Mouse (Mus musculus): Measurements from ENCODE around the gene Cdkn2d. TPM values are rescaled to one million over a fixed set of nuclear protein-coding genes. Genes with fewer than 3 reads are reported as not detected.
"Not testable (repeated sequence)": the region's sequence is repeated elsewhere in the genome, so short reads cannot be mapped to it uniquely, and the experiment has no call there.

Gene Cdkn2d
- polyA plus RNA-seq, 1 experiment from 2014 or later: 80.3 TPM

DNA sequence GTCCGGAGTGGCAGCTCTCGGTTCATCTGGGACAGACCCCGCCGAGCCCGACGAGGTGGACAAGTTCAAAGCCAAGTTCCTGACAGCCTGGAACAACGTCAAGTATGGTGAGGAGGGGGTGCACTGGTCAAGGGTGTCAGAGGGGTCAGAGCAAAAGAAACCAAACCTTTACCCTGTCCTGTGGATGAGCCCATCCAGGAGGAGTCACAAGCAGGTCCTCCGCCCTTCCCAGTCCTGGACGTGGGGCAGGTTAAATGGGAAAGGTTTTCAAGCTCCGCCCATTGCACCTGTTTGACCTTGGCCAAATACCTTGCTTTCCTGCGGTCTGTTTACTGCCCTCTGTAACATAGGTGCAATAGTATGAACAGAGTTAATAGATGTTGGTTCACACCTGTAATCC lies 25.6 kb downstream of the Cdkn2d start:
- Histone ChIP-seq H3K4me3 (ENCODE audit: low read depth, low read length) (peak overlapping the region; percentile 81), H3K9ac (ENCODE audit: low read depth, low read length) (peak overlapping the region; percentile 86), H3K4me2 (replicated peaks; ENCODE audit: low read depth, low read length) (peak overlapping the region; percentile 85), H3K27ac (ENCODE audit: low read depth, low read length) (peak overlapping the region; percentile 39; the same call in 1 of the 2 replicates), H3K9me3 (ENCODE audit: control insufficient read depth, low read length) (no peaks in the 10 kb centered on the region), H3K4me1 (replicated peaks; ENCODE audit: control insufficient read depth, insufficient read depth, low read length) (peaks cover 8% of the 10 kb centered on the region), H3K36me3 (ENCODE audit: control insufficient read depth, insufficient read depth, low read length) (no peaks in the 10 kb centered on the region), H3K27me3 (ENCODE audit: control insufficient read depth, insufficient read depth, low read length) (no peaks in the 10 kb centered on the region)
- 5% methylated on average over 11 of the region's 11 CpGs for WGBS
- ATAC-seq (ENCODE audit: low FRiP score): peak; percentile 47
- no peak for DNase-seq (ENCODE audit: low spot score)

DNA sequence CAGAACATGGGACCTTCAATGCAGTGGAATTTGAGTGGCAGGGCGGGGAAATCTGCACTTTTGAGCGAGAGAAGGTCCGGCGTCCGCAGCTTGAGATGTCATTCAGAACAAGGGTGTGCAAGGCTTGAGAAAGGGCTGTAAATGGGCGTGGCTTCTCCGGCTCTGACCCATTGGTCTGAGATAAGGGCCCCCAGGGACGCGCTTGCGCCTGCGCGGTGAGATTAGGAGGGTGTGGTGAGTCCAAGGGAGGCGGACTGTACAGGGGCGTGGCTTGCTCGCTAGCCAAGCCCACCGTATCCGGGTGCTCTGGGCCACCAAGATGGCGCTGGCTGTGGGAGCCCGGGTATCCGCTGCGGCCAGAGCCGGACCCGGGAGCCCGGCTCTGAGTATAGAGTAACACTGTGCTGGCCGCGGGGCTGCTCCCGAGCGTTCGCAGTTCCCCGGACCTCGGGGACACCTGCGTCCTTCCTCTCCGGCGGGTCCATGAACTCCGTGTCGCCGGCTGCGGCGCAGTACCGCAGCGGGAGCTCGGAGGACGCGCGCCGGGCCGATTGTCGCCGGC lies 26.1 kb downstream of the Cdkn2d start, which contains the start of gene Atg4d:
Atg4d (plus strand) TSS at position 294 of the 562 bp plus-strand sequence.
- peak; percentile 98 for ATAC-seq (ENCODE audit: low FRiP score)
- DNase-seq (ENCODE audit: low spot score): peak; percentile 100
- under 1% methylated on average over 43 of the region's 49 CpGs for WGBS
- Histone ChIP-seq H3K27me3 (ENCODE audit: control insufficient read depth, insufficient read depth, low read length) (no peaks in the 10 kb centered on the region), H3K4me1 (replicated peaks; ENCODE audit: control insufficient read depth, insufficient read depth, low read length) (peaks cover 8% of the 10 kb centered on the region), H3K36me3 (ENCODE audit: control insufficient read depth, insufficient read depth, low read length) (no peaks in the 10 kb centered on the region), H3K27ac (ENCODE audit: low read depth, low read length) (peak within 1 kb of the TSS; percentile 65), H3K4me3 (ENCODE audit: low read depth, low read length) (peak within 1 kb of the TSS; percentile 81), H3K9me3 (ENCODE audit: control insufficient read depth, low read length) (no peaks in the 10 kb centered on the region), H3K4me2 (replicated peaks; ENCODE audit: low read depth, low read length) (peak within 1 kb of the TSS; percentile 85), H3K9ac (ENCODE audit: low read depth, low read length) (peak within 1 kb of the TSS; percentile 86)

DNA sequence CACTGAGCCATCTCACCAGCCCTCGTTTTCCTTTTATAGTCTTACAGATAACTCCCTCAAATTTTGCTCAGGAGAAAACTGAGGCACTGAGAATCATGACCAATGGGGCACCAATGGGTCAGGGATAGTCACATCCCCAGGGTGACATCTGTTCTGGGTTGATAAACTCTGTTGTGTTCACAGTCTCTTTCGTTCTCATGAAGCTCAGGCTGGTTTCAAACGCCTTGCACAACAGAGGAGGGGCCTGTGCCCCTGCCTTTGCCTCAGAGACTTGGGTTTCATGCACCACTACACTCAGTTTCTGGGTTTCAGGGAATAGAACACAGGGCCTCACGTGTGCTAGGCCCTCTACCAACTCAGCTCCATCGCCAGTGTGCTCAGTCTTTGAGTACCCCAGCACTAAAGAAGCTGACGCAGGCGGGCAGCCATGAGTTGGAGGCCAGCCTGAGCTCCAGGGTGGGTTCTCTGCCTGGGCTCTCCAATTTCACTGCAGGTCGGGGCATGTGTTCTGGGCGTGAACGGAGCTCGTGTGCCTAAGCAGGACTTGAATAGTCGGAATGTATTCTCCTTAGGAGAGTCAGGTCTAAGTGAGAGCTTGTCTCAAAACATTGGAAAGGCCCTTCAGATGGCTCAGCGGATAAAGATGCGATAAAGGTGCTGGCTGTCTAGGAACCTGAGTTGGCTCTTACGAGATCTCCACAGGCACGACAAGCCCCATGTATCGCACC lies 26.8 kb downstream of the Cdkn2d start:
- DNase-seq (ENCODE audit: low spot score) (no peak), ATAC-seq (ENCODE audit: low FRiP score) (peak; percentile 39)
- Histone ChIP-seq H3K36me3 (ENCODE audit: control insufficient read depth, insufficient read depth, low read length) (no peaks in the 10 kb centered on the region), H3K4me2 (replicated peaks; ENCODE audit: low read depth, low read length) (peak overlapping the region; percentile 47), H3K9me3 (ENCODE audit: control insufficient read depth, low read length) (no peaks in the 10 kb centered on the region), H3K4me3 (ENCODE audit: low read depth, low read length) (peak overlapping the region; percentile 81), H3K9ac (ENCODE audit: low read depth, low read length) (peak overlapping the region; percentile 48), H3K4me1 (replicated peaks; ENCODE audit: control insufficient read depth, insufficient read depth, low read length) (peaks cover 8% of the 10 kb centered on the region), H3K27ac (ENCODE audit: low read depth, low read length) (peak overlapping the region; percentile 65), H3K27me3 (ENCODE audit: control insufficient read depth, insufficient read depth, low read length) (no peaks in the 10 kb centered on the region)
- 18% methylated on average over 17 of the region's 17 CpGs for WGBS

GRCm38 (mm10) chr9:21261831-21262230 lies 29.4 kb downstream of the Cdkn2d start:
- DNase-seq (ENCODE audit: low spot score) (no peak), ATAC-seq (ENCODE audit: low FRiP score) (no peak)
- Histone ChIP-seq H3K4me3 (ENCODE audit: low read depth, low read length) (no peak overlapping the region), H3K4me2 (replicated peaks; ENCODE audit: low read depth, low read length) (no peak overlapping the region), H3K27ac (ENCODE audit: low read depth, low read length) (no peak overlapping the region), H3K9ac (ENCODE audit: low read depth, low read length) (no peak overlapping the region), H3K27me3 (ENCODE audit: control insufficient read depth, insufficient read depth, low read length) (no peaks in the 10 kb centered on the region), H3K9me3 (ENCODE audit: control insufficient read depth, low read length) (no peaks in the 10 kb centered on the region), H3K4me1 (replicated peaks; ENCODE audit: control insufficient read depth, insufficient read depth, low read length) (peaks cover 8% of the 10 kb centered on the region), H3K36me3 (ENCODE audit: control insufficient read depth, insufficient read depth, low read length) (no peaks in the 10 kb centered on the region)
- WGBS: 60% methylated on average over 2 of the region's 2 CpGs

DNA sequence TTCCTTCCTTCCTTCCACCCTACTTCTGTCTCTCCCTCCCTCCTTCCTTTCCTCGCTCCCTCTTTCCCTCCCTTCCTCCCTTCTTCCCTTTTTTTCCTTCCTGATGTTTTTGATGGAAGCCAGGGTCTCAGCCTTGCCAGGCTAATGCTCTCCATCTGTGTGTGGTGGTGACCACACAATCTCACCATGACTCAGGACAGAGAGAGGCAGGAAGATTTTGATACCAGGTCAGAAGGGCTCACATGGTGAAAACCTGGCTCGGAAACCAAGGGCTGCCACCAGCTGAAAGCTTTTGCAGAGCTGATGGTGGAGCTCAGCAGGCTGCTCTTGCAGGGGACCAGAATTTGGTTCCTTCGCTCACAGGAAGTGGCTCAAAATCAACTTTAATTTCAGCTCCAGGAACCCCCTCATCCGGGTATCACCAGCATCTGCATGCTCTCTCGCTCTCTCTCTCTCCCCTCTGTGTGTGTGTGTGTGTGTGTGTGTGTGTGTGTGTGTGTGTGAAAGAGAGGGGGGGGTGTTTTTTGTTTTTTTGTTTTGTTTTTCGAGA lies 30.6 kb downstream of the Cdkn2d start:
- no peak overlapping the region for H3K4me3 ChIP-seq (ENCODE audit: low read depth, low read length)
- H3K9me3 ChIP-seq (ENCODE audit: control insufficient read depth, low read length): no peaks in the 10 kb centered on the region
- H3K27me3 ChIP-seq (ENCODE audit: control insufficient read depth, insufficient read depth, low read length): no peaks in the 10 kb centered on the region
- WGBS: 73% methylated on average over 6 of the region's 6 CpGs
- DNase-seq (ENCODE audit: low spot score) (no peak), ATAC-seq (ENCODE audit: low FRiP score) (no peak)
- H3K4me1 ChIP-seq (replicated peaks; ENCODE audit: control insufficient read depth, insufficient read depth, low read length): peaks cover 2% of the 10 kb centered on the region; the same call in 1 of the 2 replicates
- H3K27ac ChIP-seq (ENCODE audit: low read depth, low read length): no peak overlapping the region
- no peaks in the 10 kb centered on the region for H3K36me3 ChIP-seq (ENCODE audit: control insufficient read depth, insufficient read depth, low read length)
- no peak overlapping the region for H3K4me2 ChIP-seq (replicated peaks; ENCODE audit: low read depth, low read length)
- H3K9ac ChIP-seq (ENCODE audit: low read depth, low read length): no peak overlapping the region

- not testable (repeated sequence) for H3K9me3 ChIP-seq (ENCODE audit: control insufficient read depth, low read length); H3K4me2 ChIP-seq (replicated peaks; ENCODE audit: low read depth, low read length); H3K4me3 ChIP-seq (ENCODE audit: low read depth, low read length); H3K4me1 ChIP-seq (replicated peaks; ENCODE audit: control insufficient read depth, insufficient read depth, low read length); ATAC-seq (ENCODE audit: low FRiP score); DNase-seq (ENCODE audit: low spot score); H3K36me3 ChIP-seq (ENCODE audit: control insufficient read depth, insufficient read depth, low read length); H3K27ac ChIP-seq (ENCODE audit: low read depth, low read length); H3K9ac ChIP-seq (ENCODE audit: low read depth, low read length); H3K27me3 ChIP-seq (ENCODE audit: control insufficient read depth, insufficient read depth, low read length)
- WGBS: 78% methylated on average over 4 of the region's 4 CpGs
These were observed 34.9 kb downstream of the Cdkn2d start for GRCm38 (mm10) chr9:21256349-21256748.

GRCm38 (mm10) chr9:21254690-21255089 lies 36.5 kb downstream of the Cdkn2d start:
- no peaks in the 10 kb centered on the region for H3K9me3 ChIP-seq (ENCODE audit: control insufficient read depth, low read length)
- H3K4me1 ChIP-seq (replicated peaks; ENCODE audit: control insufficient read depth, insufficient read depth, low read length): no peaks in the 10 kb centered on the region
- no peak for ATAC-seq (ENCODE audit: low FRiP score)
- no peak overlapping the region for H3K4me2 ChIP-seq (replicated peaks; ENCODE audit: low read depth, low read length)
- H3K36me3 ChIP-seq (ENCODE audit: control insufficient read depth, insufficient read depth, low read length): no peaks in the 10 kb centered on the region
- DNase-seq (ENCODE audit: low spot score): no peak
- no peak overlapping the region for H3K9ac ChIP-seq (ENCODE audit: low read depth, low read length)
- peaks cover 12% of the 10 kb centered on the region for H3K27me3 ChIP-seq (ENCODE audit: control insufficient read depth, insufficient read depth, low read length)
- no peak overlapping the region for H3K4me3 ChIP-seq (ENCODE audit: low read depth, low read length)
- H3K27ac ChIP-seq (ENCODE audit: low read depth, low read length): no peak overlapping the region

DNA sequence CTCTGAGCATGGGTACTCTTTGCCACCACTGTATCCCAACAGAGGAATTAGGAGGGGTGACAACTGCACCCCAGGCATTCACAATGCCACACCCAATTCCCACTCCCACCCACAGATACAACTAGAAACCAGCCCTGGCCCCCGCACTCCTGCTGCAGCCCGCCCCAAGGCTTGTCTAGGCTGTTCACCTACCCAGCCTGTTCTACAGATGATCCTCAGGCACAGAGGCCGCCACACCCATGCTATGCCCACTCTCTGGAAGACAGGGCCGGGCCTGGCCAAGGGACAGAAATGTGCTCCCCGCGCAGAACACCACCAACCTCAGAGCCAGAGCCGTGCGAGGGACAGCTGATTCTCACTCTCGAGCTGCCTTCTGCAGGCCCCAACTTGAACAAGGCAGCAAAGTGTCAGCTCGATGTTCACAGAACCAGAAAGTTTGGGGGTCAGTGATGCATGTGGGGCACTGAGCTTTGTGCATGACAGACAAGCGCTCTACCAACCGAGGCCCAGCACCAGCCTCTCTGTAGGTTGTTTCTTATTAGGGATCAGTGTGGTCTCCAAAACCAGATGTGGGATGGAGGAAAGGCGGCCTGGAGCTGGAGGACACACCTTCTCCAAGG lies 40.0 kb downstream of the Cdkn2d start:
- no peak overlapping the region for H3K9ac ChIP-seq (ENCODE audit: low read depth, low read length)
- DNase-seq (ENCODE audit: low spot score) (no peak), ATAC-seq (ENCODE audit: low FRiP score) (no peak)
- H3K27me3 ChIP-seq (ENCODE audit: control insufficient read depth, insufficient read depth, low read length): peaks cover 43% of the 10 kb centered on the region
- H3K4me2 ChIP-seq (replicated peaks; ENCODE audit: low read depth, low read length): no peak overlapping the region
- no peak overlapping the region for H3K27ac ChIP-seq (ENCODE audit: low read depth, low read length)
- no peaks in the 10 kb centered on the region for H3K36me3 ChIP-seq (ENCODE audit: control insufficient read depth, insufficient read depth, low read length)
- 67% methylated on average over 13 of the region's 13 CpGs for WGBS
- H3K4me1 ChIP-seq (replicated peaks; ENCODE audit: control insufficient read depth, insufficient read depth, low read length): 0 out of 2 replicates have a peak, but pooled peaks cover 3% of the 10 kb centered on the region
- H3K4me3 ChIP-seq (ENCODE audit: low read depth, low read length): no peak overlapping the region
- H3K9me3 ChIP-seq (ENCODE audit: control insufficient read depth, low read length): no peaks in the 10 kb centered on the region
